Mouse (Mus musculus) v-Abl transformed pro-B cells (cell line): ENCODE data around the gene Rars.

Source experiments
- in situ Hi-C, 2 experiments: fragments of 400-800 bp; cut with MboI; formaldehyde crosslinking; loops; one replicate each; pipeline ENCODE4 v1.15.1; 2025; ENCODE audit not compliant: unreplicated experiment in 2 of 2

Gene Rars

DNA sequence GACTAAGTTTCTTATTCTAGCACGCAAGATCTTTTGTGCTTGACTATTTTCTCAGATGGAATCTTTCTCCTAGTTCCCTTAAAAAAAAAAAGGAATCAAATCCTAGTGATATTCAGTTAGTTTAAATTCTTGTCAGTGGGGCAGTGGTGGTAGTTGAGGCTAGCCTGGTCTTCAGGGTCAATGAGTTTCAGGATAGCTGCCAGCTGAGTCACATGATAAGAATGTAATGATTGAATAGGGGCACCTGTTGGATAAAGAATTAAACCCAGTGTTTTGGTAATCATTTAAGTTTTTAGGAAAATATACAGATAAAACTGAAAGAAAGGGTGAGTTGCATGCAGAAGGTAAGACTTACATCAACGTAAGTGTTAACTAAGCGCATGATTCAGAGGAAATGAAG, 58.7 kb downstream of the Rars start:
- in situ Hi-C loops, result no loop called here

DNA sequence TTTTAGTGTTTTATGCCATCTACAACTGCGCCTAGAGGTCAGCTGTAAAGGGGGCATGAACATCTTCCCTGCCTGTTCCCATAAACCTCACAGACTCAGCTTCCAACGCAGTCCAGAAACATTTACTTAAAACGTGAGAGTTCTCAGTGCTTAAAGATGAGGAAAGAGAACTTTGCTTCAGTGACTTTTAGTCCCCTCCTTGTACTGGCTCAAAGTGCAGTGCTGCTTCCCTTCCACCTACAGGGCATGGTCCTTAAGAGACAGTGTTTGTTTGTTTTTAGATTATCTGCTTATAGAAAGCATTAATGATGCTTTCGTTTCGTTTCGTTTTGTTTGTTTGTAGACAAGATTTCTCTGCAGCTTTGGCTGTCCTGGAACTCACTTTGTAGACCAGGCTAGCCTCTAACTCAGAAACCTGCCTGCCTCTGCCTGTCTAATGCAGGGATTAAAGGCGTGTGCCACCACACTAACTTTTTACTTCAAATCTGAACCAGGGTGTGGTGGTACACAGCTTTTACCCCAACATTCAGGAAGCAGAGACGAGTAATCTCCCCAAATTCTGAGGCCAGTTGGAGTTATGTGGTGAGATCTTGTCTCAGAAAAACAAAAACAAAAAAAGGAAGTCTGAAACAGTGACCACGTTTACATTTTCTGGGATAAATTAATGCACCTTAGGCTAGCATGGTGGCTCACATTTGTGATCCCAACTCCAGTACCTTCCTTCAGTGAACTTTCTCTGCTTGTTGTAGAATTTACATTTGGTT, 63.4 kb downstream of the Rars start:
- in situ Hi-C loops, result loop anchor here in 1 of 2 experiments (25.0 kb wide), 1 partner anchor 934 kb away; the partner anchor contains the start of gene Spdl1

- in situ Hi-C loops, result loop anchor here (5.0 to 25.0 kb wide), 3 partner anchors 62 to 933 kb away; partner anchors contain the start of genes Rars (in 1 of the 2) and Spdl1 (in 1 of the 2)
These were observed 64.4 kb downstream of the Rars start for GRCm38 (mm10) chr11:35769746-35770437.

DNA sequence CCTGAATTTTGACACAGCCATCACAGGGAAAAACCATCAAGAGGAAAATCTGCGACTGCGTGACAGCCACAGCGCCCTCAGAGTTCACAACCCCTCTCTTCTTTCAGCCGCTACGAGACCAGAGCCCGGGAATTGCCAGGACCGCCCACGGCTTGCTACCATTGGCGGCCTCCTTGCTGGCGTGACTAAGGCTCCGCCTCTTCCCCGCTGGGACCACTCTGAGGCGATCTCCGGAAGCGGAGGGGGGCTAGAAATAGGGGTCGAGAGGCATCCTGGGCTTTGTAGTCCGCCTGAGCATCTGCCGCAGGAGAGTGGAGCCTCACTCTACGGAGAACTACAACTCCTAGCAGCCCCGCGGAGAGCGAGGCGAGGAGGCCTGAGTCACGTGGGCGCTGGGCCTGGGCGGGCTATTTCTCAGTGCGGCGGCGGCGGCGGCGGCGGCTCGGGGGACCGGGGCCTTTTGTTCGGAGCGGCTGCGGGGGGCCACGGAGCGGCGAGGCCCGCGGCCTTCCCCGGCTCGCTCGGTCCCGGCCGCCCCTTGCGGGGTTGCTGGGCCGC, 65.0 kb downstream of the Rars start, which contains the start of gene Pank3:
TSS of gene Pank3 (plus strand) at position 297 of the 558 bp plus-strand sequence.
- in situ Hi-C loops, result loop anchor here (5.0 to 25.0 kb wide), 3 partner anchors 63 to 932 kb away; partner anchors contain the start of genes Rars (in 1 of the 2) and Spdl1 (in 1 of the 2)

- in situ Hi-C loops, result loop anchor here (5.0 to 25.0 kb wide), 3 partner anchors 65 to 930 kb away; partner anchors contain the start of genes Rars (in 1 of the 2) and Spdl1 (in 1 of the 2)
These were observed 67.5 kb downstream of the Rars start for GRCm38 (mm10) chr11:35766845-35767244.

DNA sequence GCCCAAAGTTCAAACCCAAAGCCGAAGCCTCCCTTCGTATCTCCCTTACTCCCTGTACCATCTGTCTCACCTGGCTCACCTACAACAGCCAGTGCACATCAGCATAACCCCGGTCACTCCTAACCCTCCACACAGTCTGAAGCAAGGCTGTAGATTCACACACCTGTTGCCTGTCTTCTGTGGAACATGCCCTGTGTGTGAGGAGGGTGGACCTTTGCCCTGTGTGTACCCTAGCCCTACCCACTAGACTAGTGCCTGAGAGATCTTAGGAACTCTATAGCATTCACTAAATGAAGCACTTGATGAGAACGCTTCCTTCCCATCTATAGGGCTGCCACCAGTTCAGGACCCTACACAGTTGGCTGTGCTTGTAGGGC, 73.7 kb downstream of the Rars start:
- in situ Hi-C loops, result loop anchor here in 1 of 2 experiments (25.0 kb wide), 1 partner anchor 923 kb away; the partner anchor contains the start of gene Spdl1

DNA sequence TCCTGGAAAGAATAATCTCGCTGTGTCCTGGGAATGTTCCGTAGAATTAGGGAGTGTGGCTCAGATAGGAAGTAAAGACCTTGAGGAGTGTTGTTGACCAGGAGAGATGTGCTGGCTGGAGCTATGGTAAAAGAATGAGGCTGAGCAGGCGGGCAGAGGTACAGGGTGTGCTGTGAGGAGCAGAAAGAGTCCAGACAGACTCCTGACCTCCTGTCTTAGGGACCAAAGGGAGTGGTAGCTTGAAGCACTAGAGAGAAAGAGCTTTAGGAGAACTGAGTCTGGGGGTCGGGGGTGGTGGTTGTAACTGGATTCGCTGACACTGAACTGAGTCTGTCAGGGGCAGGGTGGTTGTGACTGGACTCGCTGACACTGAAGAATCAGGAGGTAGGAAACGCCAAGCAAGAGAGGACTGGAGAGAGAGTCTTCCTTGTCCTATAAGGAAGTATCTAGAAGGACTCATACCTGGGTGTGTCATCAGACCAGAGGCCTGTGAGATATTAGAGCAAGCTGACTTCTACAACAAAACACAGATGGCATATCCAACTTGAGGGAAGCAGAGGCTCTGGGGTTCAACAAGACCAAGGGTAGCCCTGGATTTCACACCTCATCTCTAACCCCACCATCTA, 74.2 kb downstream of the Rars start:
- in situ Hi-C loops, result loop anchor here in 1 of 2 experiments (25.0 kb wide), 1 partner anchor 923 kb away; the partner anchor contains the start of gene Spdl1
